9 mouse cellular contexts compared by ENCODE assay signal in genomic region chr1:151390029-151390428, GRCm38 (mm10). TPM values are rescaled to one million over a fixed set of nuclear protein-coding genes. Genes with fewer than 3 reads are reported as not detected.
DNase-seq lines count a peak whose midpoint lies in the region; ATAC-seq and TF ChIP-seq lines count a peak whose summit lies in the region.
"Had no signal": no experiment of that assay in that cellular context is flagged by ENCODE, and none has a peak within 500 bp of the region (broad histone marks: within the 10 kb centered on the region; RNA-seq: fewer than 3 reads in every experiment).

No protein-coding gene starts in this region.

- H3K4me2 ChIP-seq in midbrain, postnatal 0 days (ENCODE audit: low read depth, low read length, poor library complexity, severe bottlenecking): no peak overlapping the region
- no peak overlapping the region for H3K4me2 ChIP-seq in midbrain, embryonic 15.5 days
- no peak overlapping the region for H3K4me2 ChIP-seq in myocyte (ENCODE audit: low read depth)
- H3K4me2 ChIP-seq: heart, embryonic 15.5 days had no signal

- no peaks in the 10 kb centered on the region; the same call in 1 of the 2 replicates for H3K36me3 ChIP-seq in midbrain, postnatal 0 days (ENCODE audit: insufficient read depth, low read length)
- no peaks in the 10 kb centered on the region for H3K36me3 ChIP-seq in midbrain, embryonic 15.5 days (replicated peaks)
- H3K36me3 ChIP-seq in myocyte (ENCODE audit: control insufficient read depth, insufficient read depth): peaks cover 21% of the 10 kb centered on the region

- TF ChIP-seq POLR2A in myocyte (IDR thresholded peaks at IDR 0.05; ENCODE audit: insufficient read length, low read depth): no peak

- ATAC-seq in midbrain, postnatal 0 days (ENCODE audit: low FRiP score): no peak
- ATAC-seq in midbrain, embryonic 15.5 days (replicated peaks): no peak

- no peak overlapping the region for H3ac ChIP-seq in myocyte (ENCODE audit: control insufficient read depth, insufficient read length)

- no peaks in the 10 kb centered on the region for H3K27me3 ChIP-seq in midbrain, postnatal 0 days (ENCODE audit: insufficient read depth, low read length)
- H3K27me3 ChIP-seq in midbrain, embryonic 15.5 days (replicated peaks): no peaks in the 10 kb centered on the region
- no peaks in the 10 kb centered on the region for H3K27me3 ChIP-seq in myocyte (ENCODE audit: control insufficient read depth, insufficient read depth, insufficient read length)
- H3K27me3 ChIP-seq: heart, embryonic 15.5 days had no signal

- 100% methylated on average over 1 of the region's 1 CpGs for WGBS in midbrain, postnatal 0 days
- 98% methylated on average over 1 of the region's 1 CpGs for WGBS in midbrain, embryonic 15.5 days

- H3K4me1 ChIP-seq in midbrain, postnatal 0 days (ENCODE audit: insufficient read depth, low read length): no peaks in the 10 kb centered on the region
- H3K4me1 ChIP-seq in midbrain, embryonic 15.5 days: no peaks in the 10 kb centered on the region
- H3K4me1 ChIP-seq: heart, embryonic 15.5 days had no signal

- H3K27ac ChIP-seq in midbrain, postnatal 0 days (ENCODE audit: low read depth, low read length): no peak overlapping the region
- no peak overlapping the region for H3K27ac ChIP-seq in midbrain, embryonic 15.5 days
- H3K27ac ChIP-seq: heart, embryonic 15.5 days had no signal

- no peak overlapping the region for H3K4me3 ChIP-seq in midbrain, postnatal 0 days (ENCODE audit: low read depth, low read length)
- H3K4me3 ChIP-seq in midbrain, embryonic 15.5 days: no peak overlapping the region
- H3K4me3 ChIP-seq in myocyte: no peak overlapping the region
- H3K4me3 ChIP-seq: heart, embryonic 15.5 days had no signal

- peak; percentile 64 for TF ChIP-seq CTCF in midbrain, postnatal 0 days (IDR thresholded peaks at IDR 0.05)

- DNase-seq in cerebellum, postnatal 14 days: peak; percentile 20 to 24
- DNase-seq in cerebellum, adult 9-11 months: no peak
- no peak for DNase-seq in midbrain, postnatal 0 days (ENCODE audit: low spot score)
- peak; percentile 59 for DNase-seq in embryo, embryonic 10.5 days (ENCODE audit: low spot score)
- no peak for DNase-seq in spleen, adult 12 weeks (ENCODE audit: low spot score)
- no peak for DNase-seq in frontal cortex, postnatal 36 days (ENCODE audit: low spot score in 2 of 2)

- no peaks in the 10 kb centered on the region for H3K9me3 ChIP-seq in midbrain, postnatal 0 days (ENCODE audit: low read length)
- no peaks in the 10 kb centered on the region for H3K9me3 ChIP-seq in midbrain, embryonic 15.5 days
- H3K9me3 ChIP-seq: heart, embryonic 15.5 days had no signal

- no peak overlapping the region for H3K9ac ChIP-seq in midbrain, postnatal 0 days (replicated peaks; ENCODE audit: low read length, poor library complexity, severe bottlenecking)
- no peak overlapping the region for H3K9ac ChIP-seq in midbrain, embryonic 15.5 days
- H3K9ac ChIP-seq: heart, embryonic 15.5 days had no signal

- H3K79me2 ChIP-seq in myocyte (ENCODE audit: control insufficient read depth, insufficient read depth): no peaks in the 10 kb centered on the region

TF ChIP-seq in myocyte, 11 proteins besides CTCF, POLR2A, EP300 and RAD21:
- TF ChIP-seq SRF (IDR thresholded peaks at IDR 0.05; ENCODE audit: control insufficient read depth, insufficient read length, low read depth) (no peak), REST (IDR thresholded peaks at IDR 0.05; ENCODE audit: insufficient read depth, insufficient read length) (peak; percentile 68)

RNA-seq across cellular contexts. Expression of gene Swt1, which starts 38.2 kb away (rescaled TPM):
- 7.4 and 15.8 TPM in 2 replicates for total RNA-seq in midbrain, postnatal 0 days (2014; rRNA removed)
- polyA plus RNA-seq in midbrain, postnatal 0 days (2015; fragmentation: Nextera tagmentation; extraction: Ambion mirVana): 10.2 and 16.0 TPM in 2 replicates
- 13.0 and 13.9 TPM in 2 replicates for polyA plus RNA-seq in midbrain, embryonic 15.5 days (2015; fragmentation: Nextera tagmentation; extraction: Ambion mirVana)
- polyA plus RNA-seq in myocyte (2012; fragmentation: generic; extraction: Trizol): 2.7 TPM

RNA-seq across cellular contexts. Expression of gene Trmt1l, which starts 38.3 kb away (rescaled TPM):
- total RNA-seq in midbrain, postnatal 0 days (2014; rRNA removed): 15.0 and 17.8 TPM in 2 replicates
- polyA plus RNA-seq in midbrain, postnatal 0 days (2015; fragmentation: Nextera tagmentation; extraction: Ambion mirVana): 15.3 and 15.9 TPM in 2 replicates
- 46.6 and 48.3 TPM in 2 replicates for polyA plus RNA-seq in midbrain, embryonic 15.5 days (2015; fragmentation: Nextera tagmentation; extraction: Ambion mirVana)
- 14.6 TPM for polyA plus RNA-seq in myocyte (2012; fragmentation: generic; extraction: Trizol)

RNA-seq across cellular contexts. Expression of gene Ivns1abp, which starts 45.8 kb away (rescaled TPM):
- total RNA-seq in midbrain, postnatal 0 days (2014; rRNA removed): 164 and 176 TPM in 2 replicates
- polyA plus RNA-seq in midbrain, postnatal 0 days (2015; fragmentation: Nextera tagmentation; extraction: Ambion mirVana): 167 and 169 TPM in 2 replicates
- polyA plus RNA-seq in midbrain, embryonic 15.5 days (2015; fragmentation: Nextera tagmentation; extraction: Ambion mirVana): 247 and 257 TPM in 2 replicates
- 95.1 TPM for polyA plus RNA-seq in myocyte (2012; fragmentation: generic; extraction: Trizol)

Comparison
In these comparisons a context has a peak if more than half of its experiments do, and no peak if none do; other contexts are left out.
1. DNase-seq: peak in cerebellum, postnatal 14 days (2 of 2) and embryo, embryonic 10.5 days (single experiment); none in cerebellum, adult 9-11 months (single experiment), midbrain, postnatal 0 days (single experiment), spleen, adult 12 weeks (single experiment) and frontal cortex, postnatal 36 days (0 of 2).